Mouse (Mus musculus): ENCODE results near the gene Epb41l4b.

The Epb41l4b gene

DNA sequence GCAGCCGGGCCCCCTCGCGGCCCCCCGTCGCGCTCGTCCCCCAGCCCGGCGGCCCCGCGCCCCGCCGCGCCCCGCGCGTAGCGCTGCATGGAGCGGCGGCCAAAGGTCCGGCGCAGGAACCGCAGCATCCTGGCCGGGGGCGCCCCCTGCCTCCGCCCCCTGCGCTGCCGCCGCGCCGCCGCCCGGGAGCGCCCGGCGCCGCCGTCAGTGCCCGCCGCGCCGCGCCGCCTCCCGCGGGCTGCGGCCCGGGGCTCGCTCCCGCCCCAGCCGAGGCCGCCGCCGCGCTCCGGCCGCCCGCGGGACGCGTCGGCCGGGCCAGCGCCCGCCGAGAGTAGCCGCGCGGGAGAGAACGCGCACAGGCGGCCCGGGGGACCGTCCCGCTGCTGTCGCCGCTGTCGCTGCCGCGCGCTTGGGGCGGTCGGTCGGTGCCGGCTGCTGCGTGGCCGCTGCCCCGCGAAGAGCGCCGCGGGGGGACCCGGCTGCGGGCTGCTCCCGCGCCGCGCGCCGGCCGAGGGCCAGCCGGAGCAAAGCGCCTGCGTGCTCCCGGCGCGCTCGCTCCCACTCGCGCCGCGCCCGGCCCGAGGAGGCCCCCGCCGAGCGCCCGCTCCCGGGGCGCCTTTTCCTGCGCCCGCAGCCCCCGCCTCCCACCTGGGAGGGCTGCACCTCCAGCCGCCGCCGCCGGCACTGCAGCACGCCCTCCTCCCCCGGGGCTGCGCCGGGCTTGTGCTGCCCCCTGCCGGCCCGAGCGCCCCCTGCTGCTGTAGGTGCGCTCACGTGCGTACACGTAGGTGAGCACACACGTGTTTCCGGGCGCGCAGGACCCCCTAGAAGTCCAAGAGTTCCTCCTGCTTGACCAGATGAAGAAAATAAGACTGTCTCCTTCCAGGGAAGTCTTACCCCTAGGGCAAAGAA, at the start of gene Epb41l4b:
Epb41l4b (minus strand) TSS at position 412 of the 912 bp plus-strand sequence.
- DNase-seq (ENCODE audit: extremely low read depth, low read depth, low spot score), result no peak

DNA sequence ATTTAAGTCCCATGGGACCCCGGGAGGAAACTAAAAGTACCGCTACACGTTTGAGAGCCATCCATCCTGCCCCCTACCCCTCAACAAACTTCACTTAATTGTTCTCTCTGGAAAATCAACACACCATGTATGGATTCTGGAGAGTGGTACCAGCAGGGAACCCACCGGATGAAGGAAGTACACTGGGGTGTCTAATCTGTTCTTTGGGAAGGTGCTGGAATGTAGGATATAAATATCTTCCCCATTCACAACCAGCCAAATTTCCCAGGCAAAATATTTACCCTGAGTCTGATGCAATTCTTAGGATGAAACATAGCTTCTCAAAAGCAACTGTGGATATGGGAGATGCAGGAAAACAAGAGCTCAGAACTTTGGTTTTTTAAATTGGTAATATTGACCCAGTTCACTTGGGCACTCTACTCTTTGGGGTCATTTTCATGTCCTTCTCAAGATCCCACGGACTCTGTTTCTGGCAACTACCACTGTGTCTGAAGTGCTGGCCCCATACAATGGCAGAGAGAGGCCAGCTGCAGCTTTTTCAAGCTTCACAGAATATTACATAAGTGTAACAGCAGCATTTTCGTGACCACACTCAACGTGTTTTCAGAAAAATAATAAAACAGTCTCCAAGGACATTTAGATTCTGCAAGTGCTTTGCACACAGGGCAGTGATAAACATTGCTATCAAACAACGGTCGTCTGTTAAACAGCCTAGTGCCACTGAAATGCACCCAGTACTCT, 48.5 kb upstream of the Epb41l4b start:
- no peak for DNase-seq (ENCODE audit: extremely low read depth, low read depth, low spot score)

DNA sequence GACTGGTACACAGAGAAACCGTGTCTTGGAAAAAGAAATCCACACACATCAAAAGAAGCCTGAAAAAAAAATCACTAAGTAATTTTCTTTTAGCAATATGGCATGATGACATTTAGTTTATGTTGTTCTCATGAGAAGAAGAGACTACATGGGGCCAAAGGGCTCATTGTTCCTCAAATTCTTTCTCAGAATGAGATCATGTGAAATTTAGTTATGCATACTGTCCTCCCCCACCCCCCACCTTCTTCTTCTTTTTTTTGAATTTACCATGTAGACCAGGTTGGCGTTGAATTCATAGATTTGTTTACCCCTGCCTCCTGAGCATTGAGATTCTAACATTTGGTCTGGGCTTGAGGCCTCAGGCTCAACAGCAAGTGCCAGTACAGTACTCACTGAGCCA, 46.6 kb upstream of the Epb41l4b start:
- no peak for DNase-seq (ENCODE audit: extremely low read depth, low read depth, low spot score)

DNA sequence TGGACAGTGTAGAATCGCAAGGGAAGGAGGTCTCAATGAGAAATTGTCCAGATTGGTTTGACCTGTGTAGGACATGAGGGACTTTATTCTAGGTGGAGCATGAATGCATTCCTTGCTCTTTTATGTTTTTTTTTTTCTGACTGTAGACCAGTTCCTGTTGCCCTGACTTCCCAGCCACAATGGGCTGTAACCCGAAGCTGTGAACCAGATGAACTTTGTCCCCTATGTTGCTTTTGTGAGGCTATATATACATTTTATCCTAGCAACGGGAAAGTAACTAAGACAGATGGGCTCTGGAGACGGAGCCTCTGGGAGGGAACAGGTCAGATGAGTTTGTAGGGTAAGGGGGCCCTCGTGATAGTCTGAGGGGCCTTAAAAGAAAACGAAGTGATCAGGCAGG, 42.8 kb upstream of the Epb41l4b start:
- DNase-seq (ENCODE audit: extremely low read depth, low read depth, low spot score), result no peak

DNA sequence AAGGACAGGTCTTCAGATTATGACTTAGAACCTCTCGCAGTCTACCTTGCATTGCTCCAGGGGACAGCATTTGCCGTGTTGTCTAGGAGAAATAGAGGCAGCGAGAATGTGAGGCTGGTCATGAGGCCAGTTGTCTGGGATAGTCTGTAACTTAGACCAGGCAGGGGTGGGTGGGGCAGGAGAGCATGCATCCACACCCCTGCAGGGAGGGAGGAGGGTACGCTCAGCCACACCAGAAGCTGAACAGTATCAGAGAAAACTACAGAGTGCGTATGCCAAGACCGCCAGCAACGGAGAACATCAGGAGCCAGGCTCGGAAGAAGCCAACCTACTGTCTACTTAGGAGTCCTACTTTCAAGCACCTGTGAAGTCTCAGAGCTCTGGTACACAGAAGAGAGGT, 42.2 kb upstream of the Epb41l4b start:
- no peak for DNase-seq (ENCODE audit: extremely low read depth, low read depth, low spot score)

DNA sequence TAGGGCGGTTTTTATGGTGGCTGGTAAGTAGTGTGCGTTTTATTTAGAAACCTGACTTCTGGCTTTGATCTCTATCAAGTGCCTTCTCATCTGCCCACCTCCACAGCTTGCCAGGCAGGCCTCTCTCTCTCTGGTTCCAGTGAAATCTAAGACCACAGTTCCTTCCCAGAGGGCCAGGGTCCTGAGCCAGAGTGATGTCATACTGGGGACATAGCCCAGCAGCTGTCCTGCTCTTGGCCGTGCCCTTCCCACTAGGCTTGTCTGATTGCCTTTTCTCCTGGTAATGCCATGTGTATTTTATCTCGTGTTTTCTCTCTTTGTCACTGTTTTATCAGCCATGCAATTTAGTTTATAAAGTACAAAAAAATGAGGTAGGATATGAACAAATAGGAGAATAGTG, 40.3 kb upstream of the Epb41l4b start:
- DNase-seq (ENCODE audit: extremely low read depth, low read depth, low spot score), result no peak

DNA sequence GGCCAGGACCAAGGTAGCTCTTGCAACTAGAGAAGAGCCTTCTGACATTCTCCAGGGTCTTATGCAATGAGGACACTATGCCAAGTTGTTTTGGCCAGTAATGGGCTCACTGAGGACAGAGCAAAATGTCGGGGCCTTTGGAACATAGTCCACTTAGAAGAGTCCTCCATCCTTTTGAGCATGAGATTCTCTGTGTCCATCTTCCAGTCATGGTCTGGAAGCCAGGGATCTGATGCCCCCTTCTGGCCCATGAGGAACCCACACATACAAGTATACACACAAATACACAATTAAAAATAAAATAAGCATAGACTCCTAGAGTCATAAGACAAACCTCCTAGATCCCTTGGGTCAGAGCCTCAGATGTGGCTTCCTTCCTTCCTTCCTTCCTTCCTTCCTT, 38.3 kb upstream of the Epb41l4b start:
- DNase-seq (ENCODE audit: extremely low read depth, low read depth, low spot score), result no peak

DNA sequence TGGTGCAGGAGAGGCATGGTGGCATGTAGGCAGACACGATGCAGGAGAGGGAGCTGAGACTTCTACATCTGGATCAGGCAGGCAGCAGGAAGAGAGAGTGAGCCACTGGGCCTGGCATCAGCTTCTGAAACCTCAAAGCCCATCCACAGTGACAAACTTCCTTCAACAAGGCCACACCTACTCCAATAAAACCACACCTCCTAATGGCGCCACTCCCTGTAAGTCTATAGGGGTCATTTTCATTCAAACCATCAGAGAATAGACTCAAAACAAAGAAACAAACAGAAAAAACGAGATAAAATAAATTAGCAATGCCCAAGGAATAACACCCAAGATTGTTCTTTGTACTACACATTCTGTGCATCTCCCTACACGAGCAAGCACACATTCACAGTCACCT, 35.6 kb upstream of the Epb41l4b start:
- DNase-seq (ENCODE audit: extremely low read depth, low read depth, low spot score), result no peak

DNA sequence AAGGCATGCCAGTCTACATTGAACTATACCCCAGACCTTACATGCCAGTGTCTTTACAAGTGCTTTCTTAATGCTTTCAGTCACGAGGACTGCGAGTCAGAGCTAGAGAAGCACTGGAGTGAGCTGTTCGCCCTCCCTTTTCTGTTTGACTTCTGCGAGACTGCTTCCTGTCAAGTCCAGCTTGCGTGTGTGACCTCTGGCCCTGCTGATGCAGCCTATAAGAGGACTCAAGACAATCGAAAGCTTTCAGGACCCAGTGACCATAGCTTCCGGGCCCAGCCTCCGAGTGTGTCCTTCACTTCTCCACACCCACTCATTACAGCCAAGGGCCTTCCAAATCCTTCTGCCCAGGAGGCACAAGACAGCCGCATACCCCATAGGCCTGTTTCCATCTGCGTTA, 32.1 kb upstream of the Epb41l4b start:
- DNase-seq (ENCODE audit: extremely low read depth, low read depth, low spot score), result no peak

DNA sequence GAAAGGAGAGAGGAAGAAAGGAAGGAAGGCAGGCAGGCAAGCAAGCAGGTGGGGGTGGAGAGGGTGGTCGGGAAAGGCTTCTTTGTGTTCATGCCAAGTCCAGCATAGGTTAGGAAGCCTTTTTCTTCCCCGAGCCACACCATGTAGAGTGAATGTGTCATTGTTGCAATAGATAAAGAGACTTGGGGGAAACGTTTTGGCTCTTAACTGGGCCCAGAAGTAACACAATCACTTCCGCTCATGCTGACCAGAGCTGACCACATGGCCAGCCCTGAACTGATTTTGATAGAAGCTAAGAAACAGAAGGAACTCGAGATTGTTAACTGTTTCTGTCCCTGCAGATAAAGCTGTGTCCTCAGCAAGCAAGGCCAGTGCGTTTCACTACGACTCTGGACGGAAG, 29.6 kb upstream of the Epb41l4b start:
- DNase-seq (ENCODE audit: extremely low read depth, low read depth, low spot score), result no peak

DNA sequence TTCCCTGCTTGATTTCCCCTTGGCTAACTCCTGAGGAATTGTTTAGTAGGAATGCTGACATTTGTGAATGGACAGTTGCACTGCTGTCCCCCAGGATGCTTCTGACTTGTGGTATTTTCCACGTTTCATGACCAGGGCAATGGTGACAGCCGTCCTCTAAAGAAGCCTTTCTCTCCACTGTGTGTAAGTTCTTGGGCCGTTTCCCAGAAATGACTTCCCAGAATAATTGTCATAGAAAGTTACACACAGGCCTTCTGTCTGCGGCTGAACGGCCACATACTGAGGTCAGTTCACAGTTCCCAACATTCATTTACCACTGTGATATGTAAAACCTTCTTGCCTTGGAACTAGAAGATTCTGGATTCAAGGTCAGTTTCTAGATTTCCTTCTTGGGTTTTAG, 28.6 kb upstream of the Epb41l4b start:
- no peak for DNase-seq (ENCODE audit: extremely low read depth, low read depth, low spot score)

DNA sequence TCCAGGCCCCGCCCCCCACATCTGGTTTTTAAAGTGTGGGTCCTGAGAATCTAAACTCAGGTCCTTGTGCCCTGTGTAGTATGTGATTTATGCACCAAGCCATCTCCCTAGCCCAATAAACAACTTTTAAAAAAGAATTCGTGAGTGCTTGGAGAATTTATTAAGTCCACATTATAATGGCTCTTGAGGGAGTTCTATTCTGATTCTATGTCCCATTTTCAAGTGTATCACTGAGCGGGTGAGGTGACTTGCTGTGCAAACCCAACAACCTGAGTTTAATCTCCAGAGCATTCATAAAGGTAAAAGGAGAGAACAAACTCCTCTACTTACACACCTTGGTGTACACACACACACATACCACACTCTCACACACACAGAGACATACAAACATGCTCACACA, 25.4 kb upstream of the Epb41l4b start:
- DNase-seq (ENCODE audit: extremely low read depth, low read depth, low spot score), result no peak

DNA sequence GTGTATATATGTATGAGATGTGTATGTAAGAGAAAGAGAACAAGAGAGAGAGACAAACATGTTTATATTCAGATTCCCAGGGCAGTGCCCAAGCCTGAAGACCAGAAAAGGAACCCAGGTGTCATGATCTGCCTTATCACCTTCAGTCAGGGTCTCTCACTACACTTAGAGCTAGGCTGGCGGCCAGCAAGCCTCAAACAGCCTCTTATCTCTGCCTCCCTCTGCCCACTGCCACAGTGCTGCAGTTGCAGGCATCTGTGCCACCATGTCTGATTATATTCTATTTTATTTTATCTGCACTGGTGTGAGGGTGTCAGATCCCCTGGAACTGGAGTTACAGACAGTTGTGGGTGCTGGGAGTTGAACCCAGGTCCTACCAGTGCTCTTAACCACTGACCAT, 25.0 kb upstream of the Epb41l4b start:
- no peak for DNase-seq (ENCODE audit: extremely low read depth, low read depth, low spot score)

DNA sequence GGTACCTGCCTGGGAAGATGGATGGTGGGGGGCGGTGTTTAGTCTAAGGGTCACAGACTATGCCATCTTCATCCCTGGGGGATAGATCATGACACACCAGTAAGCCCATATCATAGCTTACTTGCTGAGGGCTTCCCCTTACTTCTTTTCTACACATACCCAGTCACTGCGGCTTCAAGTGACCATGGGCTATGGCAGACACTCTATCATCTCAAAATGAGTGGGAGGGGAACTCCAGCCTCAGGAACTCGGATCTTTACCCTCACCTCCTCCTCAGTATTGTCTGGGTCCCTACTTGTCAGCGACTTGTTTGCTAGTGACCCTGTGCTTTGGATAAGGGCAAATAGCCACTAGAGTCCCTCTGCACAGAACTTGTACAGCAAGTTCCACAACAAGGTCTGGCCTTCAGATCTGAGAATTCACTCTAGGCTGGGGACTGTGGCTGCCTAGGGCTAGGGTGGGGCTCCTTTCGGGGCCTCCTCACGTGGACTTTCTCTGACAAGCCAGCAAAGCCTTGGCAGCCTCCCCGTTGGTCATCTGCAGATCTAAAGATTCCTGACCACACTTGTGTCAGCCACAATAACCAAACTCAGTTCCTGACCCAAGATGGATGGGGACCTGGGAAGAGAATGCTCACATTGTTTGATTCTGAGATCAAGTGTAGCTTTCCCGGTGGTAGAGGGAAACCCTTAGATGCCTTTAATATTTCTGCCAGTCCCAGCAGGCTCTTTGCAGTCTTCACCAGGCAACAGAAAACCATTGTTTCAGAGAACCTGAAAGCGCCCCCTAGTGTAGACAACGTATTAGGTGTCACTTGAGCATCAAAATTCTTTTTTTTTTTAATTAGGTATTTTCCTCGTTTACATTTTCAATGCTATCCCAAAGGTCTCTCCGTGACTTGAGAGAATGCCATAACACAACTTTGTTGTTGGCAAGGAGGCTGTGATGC, 24.0 kb upstream of the Epb41l4b start:
- DNase-seq (ENCODE audit: extremely low read depth, low read depth, low spot score), result no peak

DNA sequence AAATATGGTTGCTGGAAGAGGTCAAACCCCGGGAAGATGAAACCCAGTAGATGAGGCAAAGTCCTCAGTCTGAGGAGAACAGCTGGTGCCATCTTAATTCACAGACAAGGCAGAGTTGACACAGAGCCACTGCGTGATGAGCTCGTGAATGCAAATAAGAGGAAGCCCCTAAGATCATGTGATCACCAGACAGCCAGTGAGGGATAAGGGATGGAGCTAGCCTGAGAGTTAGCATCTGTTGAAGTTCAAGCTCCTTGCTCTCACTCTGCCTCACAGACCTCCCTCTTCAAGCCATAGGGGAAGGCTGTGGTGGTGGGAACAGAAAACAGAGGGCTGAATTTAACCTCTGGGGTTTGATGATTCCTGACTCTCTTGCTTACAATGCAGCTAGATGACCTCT, 22.4 kb upstream of the Epb41l4b start:
- DNase-seq (ENCODE audit: extremely low read depth, low read depth, low spot score), result no peak

DNA sequence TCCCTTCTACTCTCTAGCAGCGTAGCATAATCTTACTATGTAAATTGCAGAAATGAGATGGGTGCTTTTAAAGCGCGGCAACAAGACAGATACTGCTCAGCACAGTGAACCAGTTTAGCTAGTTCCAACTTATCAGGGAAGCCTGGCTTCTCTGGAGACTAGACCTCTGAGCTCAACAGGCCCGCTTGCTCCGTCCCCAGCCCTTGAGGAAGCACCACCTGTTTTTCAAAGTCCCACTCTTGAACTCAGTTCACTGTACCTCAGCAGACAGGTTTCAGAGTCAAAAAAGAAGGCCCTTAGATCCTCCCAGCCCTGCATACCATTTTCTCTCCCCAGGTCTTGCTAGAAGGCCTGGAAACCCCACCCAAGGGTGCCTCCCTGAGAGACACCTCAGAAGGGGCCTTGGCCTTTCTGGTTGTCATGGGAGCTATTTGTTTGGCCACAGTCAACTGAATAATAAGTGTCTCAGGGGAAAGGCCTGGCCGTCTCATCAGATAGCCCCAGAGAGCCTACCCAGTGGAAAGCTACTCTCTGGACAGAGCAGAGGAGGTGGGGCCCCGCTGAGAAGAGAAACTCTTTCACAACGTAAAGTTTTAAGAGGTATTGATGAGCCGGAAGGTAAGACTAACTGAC, 21.5 kb upstream of the Epb41l4b start:
- DNase-seq (ENCODE audit: extremely low read depth, low read depth, low spot score), result no peak

DNA sequence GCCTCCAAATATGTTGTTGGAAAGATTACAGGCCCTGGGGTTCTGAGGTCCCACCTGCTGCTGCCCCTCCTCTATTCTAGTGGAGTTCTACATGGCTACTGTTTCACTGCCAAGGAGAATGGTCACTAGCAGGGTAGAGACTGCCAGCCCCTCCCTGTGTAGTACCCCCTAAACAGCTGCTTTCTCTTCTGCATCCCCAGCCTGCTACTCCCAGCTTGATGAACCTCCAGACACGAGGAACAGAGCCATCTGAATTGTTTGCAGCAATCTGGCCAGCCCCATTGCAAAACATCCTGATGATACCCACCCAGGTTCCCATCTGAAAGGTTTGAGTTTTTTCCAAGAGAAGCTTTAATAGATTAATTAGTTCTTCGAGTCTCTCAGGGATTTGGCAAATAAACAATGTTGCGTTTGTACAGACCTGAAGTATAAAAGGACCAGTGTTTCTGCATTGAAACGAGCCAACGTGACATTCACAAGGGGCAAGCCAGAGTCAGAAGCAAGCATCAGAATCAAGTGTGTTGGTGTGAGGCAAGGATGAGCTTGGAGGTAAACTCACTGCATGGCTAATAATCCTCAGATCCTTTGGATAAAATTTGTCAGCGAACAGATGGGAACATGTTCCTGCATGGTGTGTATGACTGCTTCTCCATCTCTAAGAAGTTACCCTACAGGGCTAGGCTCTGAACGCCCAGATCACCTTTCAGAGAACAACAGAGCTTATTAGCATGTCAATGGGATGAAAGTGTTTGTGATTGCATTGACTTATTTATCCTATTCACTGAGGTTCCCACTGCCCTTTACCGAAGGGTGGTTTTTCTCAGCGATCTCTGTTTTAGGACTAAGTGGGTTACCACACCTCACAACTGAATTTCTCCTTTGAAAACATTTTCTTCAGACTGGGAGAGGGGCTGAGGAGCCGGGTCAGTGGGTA, 19.8 kb upstream of the Epb41l4b start:
- no peak for DNase-seq (ENCODE audit: extremely low read depth, low read depth, low spot score)

DNA sequence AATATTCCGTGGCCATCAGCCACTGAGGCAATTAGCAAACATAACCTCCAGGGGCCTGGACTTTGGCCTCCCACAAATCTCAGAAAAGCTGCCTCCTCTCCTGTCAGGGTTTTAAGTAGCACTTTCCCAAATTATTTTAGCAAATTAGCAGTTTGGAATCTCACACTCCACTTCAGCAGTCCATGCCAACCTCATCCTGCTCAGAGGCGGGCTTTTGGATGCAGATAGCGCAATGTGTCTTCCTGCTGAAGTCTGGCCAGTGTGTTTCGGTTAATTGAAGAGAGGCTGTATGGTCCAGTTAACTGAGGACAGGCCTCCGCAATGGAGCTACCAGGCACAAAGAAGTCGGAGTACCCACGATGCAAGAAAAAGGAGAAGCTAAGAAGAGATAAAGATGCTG, 17.3 kb upstream of the Epb41l4b start:
- no peak for DNase-seq (ENCODE audit: extremely low read depth, low read depth, low spot score)

DNA sequence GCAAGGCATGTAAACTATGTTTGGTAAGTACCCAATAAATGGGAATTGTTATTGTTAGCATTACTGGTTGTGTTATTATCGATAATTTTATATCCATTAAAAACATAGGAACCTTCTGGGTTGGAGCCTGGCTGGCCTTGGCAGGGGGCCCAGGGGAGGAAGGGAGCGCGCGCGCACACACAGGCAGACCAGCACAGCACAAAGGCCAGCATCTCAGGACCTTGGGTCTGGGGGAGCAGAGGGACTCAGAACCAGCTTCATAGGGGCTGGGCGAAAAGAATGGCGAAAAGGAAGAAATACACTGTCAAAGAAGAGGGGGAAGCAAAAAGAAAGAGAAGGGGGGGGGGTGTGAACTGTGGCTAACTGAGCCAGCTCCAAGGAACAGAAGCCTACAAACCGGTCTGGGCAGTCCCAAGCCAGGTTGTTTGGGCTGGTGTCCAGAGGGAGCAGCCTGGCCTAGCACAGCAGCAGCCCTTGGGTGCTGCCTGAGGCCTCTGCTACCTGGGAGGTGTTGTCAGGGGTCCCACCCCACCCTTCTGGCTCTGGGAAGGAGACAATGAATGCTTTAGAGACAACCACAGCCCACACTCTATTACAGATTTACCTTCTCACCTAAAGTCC, 13.4 kb upstream of the Epb41l4b start:
- no peak for DNase-seq (ENCODE audit: extremely low read depth, low read depth, low spot score)

Data from fat pad, adult 2 months (tissue).